Mouse (Mus musculus): ENCODE measurements around the gene Fam208a.

Fam208a gene

GRCm38 (mm10) chr14:27428573-27428972, at the start of gene Fam208a:
Gene Fam208a, plus strand, starts transcription at chr14:27428834.
- DNase-seq, result peak; percentile 93

- DNase-seq, result no peak
These were observed 49.2 kb upstream of the Fam208a start for GRCm38 (mm10) chr14:27379404-27379803.

DNA sequence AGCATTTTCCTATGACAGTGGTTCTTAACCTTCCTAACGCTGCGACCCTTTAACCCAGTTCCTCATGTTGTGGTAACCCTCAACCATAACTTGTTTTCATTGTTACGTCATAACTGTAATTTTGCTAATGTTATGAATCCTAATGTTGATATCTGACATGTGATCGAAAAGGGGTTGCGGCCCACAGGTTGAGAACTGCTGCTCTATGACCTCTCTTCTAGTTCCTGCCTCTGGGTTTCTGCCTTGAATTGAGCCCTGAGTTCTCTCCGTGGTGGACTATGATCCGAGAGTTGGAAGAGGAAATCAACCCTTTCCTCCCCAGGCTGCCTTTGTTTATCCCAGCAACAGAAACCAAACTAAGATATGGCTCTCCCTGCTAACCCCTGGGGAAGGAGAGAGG, 47.2 kb upstream of the Fam208a start:
- DNase-seq, result no peak

GRCm38 (mm10) chr14:27383321-27383830, 45.3 kb upstream of the Fam208a start:
- DNase-seq, result no peak

GRCm38 (mm10) chr14:27384143-27384542, 44.5 kb upstream of the Fam208a start:
- DNase-seq, result no peak

GRCm38 (mm10) chr14:27388616-27389015, 40.0 kb upstream of the Fam208a start:
- DNase-seq, result no peak

- no peak for DNase-seq
These were observed 38.9 kb upstream of the Fam208a start for GRCm38 (mm10) chr14:27389722-27390121.

DNA sequence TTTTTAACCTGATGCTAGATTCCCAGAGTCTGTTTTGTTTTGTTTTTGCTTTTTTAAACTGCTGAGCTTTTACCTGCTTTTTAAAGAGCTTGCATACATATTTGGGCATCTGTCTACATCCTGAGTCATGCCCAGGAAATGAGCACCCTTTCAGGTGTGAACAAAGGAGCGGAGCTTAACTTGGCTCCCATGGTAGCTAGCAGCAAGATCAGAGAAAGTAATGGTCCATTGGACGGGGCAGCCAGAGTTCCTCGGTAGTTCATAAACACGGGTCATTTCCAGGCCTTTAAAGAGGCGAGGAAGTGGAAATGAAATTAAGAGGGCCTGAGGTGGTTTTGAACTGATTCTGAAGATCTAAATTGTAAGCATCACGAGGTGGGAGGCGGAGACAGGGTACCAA, 38.0 kb upstream of the Fam208a start:
- DNase-seq, result no peak

DNA sequence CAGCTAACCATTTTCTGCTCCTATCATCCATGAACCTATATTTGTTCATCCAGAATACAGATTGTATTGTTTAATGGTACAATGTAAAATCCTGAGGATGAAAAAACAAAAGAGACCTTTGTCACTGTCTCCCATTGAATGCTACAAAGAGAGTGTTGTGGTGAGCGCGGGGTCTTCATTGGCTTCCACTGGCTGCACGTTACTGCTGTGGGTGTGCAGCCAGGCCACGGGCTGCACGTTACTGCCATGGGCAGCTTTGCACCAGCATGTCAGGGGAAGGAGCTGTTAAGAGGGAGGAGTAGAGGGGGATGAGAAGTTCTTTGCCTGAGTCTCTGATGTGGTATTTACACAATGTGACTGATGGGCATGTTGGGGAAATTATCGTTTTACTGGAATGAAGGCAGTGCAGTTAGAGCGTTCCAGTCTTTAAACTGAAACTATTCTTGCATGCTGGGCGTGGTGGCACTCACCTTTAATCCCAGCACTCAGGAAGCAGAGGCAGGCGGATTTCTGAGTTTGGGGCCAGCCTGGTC, 36.8 kb upstream of the Fam208a start:
- no peak for DNase-seq

GRCm38 (mm10) chr14:27392660-27393059, 36.0 kb upstream of the Fam208a start:
- no peak for DNase-seq

GRCm38 (mm10) chr14:27393806-27394205, 34.8 kb upstream of the Fam208a start:
- DNase-seq, result no peak

GRCm38 (mm10) chr14:27396424-27396823, 32.2 kb upstream of the Fam208a start:
- DNase-seq, result no peak

- DNase-seq, result no peak
These were observed 31.1 kb upstream of the Fam208a start for GRCm38 (mm10) chr14:27397526-27397925.

- DNase-seq, result no peak
These were observed 28.1 kb upstream of the Fam208a start for GRCm38 (mm10) chr14:27400495-27400894.

- no peak for DNase-seq
These were observed 26.8 kb upstream of the Fam208a start for GRCm38 (mm10) chr14:27401717-27402278.

DNA sequence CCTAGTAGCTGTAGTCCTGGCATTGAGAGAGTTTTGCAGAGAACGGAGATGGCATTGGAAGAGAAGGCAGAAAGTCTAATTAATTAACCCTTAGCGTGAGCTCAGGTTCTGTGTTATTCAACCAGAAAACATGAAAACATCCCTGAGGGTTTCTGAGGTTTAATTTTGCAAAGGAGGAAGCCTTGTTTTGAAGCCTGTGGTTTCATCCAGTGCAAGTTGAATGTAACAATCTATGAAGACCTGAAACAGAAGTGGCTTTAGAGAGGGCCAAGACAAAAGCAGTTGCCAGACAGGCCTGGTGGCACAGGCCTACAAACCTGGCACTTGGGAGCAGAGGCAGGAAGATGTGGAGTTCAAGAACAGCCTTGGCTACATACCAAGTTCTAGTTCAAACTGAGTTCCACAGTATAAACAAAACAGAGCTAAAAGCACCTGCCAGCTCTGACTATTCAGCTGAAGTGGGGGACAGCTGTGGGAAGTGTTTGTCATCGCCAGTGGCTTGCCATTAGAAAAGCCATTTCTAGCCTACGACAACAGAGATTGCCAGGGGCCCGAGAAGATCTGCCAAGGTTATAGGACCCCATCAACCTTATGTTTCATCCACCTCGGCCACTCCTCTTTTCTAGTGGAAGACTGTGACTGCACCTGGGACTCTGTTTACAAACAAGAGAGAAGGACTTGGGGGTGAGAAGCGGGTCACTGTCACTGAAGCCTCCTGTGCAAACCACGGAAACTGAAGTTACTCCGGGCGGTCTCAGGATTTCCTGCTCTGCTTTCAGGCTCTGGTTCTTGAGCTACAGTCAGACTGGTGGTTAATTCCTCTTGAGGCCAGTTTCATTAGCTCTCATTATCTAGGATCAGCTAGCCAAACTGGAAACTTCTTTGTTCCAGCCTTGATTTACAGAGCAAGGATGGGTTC, 26.0 kb upstream of the Fam208a start:
- no peak for DNase-seq

DNA sequence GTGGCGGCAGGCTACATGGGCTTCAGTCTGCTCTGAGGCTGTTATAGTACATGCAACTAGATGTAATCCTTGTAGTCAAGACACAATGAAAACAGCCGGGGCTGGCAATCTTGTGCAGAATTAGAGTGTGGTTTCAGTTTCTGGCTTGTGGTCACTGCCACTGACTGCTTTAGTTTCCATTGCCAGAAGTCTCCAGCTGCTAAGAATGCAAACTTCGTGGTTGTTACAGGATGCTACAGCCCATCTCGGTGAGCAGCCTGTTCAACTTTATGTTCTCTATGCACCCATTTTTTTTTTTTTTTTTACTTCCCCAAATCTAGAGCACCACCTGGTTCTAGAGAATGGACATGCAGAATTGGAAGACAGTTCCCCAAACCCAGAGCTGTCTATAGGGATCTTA, 23.2 kb upstream of the Fam208a start:
- no peak for DNase-seq

DNA sequence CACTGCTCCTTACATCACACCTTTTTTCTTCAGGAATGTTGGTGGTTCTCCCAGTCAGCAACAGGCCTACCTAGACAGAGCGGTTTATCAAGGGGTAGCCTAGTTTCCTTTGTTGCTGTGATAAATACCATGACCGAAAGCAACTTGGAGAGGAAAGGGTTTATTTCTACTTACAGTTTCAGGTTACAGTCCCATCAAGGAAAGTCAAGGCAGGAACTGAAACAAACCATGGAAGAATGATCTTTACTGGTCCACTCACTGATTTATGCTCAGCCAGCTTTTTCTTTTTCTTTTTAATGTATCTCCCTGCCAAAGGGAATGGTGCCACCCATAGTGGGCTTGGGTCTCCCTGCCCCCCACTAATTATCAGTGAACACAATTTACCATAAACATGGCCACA, 22.7 kb upstream of the Fam208a start:
- no peak for DNase-seq

- DNase-seq, result no peak
These were observed 20.4 kb upstream of the Fam208a start for GRCm38 (mm10) chr14:27408240-27408639.

DNA sequence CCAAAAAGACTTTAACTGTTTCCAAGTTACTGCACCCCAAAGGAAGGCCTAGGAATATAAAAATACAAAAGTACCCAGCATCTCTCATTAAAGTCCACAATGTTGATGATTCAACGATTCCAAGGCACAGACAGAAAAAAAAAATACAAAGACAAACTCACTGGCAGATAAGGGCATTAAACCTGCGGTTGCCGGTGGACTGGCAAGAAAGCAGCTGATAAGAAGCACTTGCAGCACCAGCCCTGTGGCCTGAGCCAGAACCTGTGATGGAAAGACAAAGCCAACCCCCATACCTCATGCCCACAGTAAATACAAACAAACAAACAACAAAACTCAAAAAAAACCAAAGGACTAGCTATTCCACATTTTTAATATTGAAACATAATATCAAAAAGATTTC, 19.0 kb upstream of the Fam208a start:
- DNase-seq, result no peak

DNA sequence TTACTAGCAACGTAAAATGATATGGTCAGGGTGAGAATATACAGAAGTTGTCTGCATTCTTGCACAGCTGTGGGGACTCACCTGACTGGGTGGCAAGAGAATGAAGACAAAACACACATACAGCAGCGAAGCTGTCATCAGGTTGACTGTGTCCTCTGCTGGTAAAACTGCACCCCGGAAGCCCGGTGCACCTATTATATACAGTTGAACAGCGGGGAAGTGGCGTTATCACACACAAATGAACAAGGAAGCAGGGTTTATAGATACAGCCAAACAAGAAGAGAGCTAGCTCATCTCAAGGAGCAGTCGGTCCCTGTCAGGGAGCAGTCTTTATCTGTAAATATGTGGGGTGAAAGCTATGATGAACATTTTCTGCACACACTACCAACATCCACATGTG, 17.1 kb upstream of the Fam208a start:
- DNase-seq, result no peak

DNA sequence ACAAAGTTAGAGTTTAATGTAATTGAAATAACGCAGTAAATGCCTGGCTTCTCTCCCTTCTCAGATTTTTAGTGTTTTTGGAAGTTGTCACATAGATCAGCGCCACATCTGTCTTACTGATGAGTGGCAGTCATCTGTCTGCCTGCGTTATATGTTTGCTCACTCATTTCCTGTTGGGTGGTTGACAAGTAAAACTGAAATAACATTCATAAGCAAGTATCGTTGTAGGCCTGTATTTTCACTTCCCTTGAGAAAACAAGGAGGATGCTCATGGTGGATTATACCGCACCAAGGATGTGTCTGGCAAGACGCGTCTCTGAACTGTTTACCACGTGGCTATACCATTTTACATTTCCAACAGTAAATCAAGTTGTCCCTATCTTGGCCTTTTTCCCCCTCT, 15.9 kb upstream of the Fam208a start:
- DNase-seq, result no peak

DNA sequence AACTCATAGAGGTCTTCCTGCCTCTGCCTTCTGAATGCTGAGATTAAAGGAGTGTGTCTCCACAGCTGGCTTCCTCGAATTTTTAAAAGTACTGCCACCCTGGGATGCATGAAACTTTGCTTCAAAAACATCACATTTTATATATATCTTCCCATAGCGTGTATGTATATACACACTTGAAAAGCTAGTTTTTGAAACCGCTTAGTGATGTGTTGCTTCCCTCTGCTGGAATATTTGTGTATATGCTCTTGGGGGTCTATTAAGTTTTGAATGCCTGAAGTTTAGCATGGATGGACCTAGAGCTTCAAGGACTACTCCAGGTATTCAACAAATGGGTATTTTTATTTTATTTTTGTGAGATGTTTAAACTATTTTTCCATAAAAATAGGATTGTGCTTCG, 14.7 kb upstream of the Fam208a start:
- no peak for DNase-seq

- DNase-seq, result no peak
These were observed 7.8 kb upstream of the Fam208a start for GRCm38 (mm10) chr14:27420816-27421215.
